Mouse (Mus musculus): Measurements from ENCODE around the gene Syt1.

Syt1 gene

DNA sequence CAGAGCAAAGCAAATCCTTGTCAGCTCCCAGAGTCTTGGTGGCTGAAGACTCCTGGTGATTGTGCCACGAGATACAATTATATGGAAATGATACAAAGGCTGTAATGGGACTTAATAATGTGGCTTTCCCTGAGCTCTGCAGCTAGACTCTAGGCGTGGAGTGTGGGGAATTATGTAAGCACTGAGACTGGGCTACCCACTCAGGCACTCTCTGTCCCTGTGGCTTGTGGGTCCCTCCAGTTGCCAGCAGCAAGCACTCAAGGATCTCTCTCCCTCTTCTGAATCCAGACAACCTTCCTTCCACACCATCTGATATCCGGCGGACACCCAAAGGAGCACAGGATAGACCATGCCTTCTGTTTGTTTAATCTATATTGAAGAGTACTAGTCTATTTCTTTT lies 503.9 kb downstream of the Syt1 start:
- no peak for DNase-seq

DNA sequence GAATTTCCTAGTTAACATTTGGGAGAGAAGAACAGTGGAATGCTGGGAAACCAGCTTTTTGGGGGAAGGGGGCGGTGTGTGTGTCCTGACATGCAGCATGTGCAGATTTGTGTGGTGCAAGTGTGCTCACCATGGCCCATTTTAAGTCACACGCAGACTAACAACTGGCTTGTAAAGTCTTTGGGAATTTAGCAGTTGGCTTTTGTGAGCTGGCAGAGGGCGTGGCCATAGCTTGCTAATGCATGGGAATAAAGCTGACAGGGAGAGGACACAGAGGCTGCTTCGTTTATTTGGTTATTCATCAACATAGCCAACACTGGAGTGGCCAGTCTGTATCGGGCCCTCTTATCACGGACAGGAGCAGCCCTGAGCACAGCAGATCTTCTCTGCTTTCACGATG lies 505.9 kb downstream of the Syt1 start:
- DNase-seq, result peak; percentile 54 to 71

DNA sequence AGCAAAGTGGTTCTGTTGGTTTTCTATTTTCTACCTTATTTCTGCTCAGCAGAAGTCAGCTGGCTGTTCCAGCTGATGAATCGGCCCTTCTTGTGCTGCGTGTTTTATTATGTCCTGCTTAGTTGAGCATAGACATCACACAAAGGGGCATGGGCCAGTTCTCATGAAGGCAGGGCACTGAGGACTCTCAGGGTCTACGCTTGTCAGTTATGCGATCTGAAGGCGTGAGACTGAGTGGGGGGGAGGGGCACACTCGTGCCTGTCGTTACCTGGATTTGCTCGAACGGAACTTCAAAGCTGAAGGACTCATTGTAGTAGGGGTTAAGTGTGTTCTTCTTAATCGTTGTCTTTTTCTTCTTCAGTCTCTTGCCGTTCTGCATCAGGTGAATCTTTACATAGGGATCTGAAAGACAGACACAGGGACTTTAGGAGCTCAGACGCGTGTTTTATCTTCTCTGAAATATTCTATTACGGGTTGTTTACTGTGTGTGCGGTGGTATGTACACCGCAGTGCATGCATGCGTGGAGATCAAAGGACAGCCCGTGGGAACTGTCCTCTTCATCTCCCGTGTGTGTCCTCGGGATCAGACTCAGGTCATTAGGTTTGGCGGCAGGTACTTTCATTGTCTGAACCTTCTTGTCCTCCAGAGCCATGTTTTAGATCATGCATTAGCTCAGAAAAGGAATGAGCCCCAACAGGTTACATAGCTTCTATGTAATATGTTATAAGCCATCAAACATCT lies 506.5 kb downstream of the Syt1 start:
- DNase-seq, result peak; percentile 10 to 30

DNA sequence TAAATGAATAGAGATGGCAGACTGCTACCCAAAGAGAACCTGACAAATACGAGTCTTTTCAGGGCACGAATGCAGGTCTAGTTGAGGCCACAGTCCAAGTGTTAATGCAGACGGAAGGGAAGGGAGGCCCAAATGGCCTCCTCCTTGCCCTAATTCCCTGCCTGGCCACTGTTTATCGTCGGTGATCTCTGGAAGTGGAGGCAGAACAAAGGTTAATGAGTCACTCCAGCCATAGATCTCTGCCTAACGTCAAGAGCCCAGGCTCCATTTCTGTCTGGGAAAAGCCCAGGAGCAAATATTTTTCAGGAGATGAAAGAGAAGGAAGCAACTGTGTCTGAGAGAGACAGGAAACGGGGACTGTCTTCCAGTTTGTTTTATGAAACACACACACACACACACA lies 520.6 kb downstream of the Syt1 start:
- DNase-seq, result no peak

DNA sequence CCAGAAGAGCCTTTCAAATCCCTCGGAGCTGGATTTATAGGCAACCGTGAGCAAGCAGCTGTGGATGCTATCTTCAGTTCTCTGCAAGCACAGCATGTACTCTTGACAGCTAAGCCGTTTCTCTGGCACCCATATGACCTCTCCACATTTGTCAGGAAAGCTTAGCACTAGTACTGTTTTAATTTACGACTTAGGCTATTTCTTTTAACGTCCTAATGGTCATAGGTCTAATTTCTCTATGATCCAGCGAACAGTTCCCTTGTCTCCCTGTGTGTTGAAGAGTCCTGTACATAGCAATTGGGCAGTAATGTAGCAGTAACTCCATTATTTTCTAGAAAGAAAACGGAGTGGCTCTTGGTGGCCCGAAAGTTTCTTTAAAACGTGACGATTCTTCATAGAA lies 526.8 kb downstream of the Syt1 start:
- DNase-seq, result no peak

DNA sequence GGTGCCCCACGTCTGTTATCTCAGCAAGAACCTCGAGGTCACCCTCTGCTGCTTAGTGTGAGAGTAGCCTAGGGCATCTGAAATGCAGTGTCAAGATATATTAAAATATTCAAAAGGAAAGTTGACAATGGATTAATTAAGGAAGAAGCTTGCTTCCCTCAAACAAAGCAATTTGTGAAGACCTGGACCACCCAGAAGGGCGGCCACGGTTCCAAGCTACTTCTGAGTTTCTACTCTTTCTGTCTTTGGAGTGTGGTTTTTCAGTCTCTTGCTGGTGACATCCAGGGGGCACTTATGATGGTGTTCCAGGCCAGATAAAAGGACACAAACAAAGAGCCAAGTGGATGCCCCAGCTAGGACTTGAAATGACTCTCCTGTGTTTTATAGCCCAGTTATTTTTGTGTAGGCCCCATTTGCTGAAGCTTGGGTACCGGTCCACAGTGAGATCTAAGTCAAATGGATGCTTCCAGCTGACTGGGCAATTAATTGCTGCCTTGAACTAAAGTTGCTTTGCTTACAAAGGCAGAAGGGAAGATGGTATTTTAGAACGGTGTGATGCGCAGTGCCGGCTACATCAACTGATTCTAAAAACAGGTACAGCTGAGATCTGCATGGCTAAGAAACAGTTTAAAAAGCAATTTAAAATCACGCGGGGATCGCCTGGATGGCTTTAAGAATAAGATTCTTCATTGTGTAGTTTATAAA lies 530.5 kb downstream of the Syt1 start:
- no peak for DNase-seq

DNA sequence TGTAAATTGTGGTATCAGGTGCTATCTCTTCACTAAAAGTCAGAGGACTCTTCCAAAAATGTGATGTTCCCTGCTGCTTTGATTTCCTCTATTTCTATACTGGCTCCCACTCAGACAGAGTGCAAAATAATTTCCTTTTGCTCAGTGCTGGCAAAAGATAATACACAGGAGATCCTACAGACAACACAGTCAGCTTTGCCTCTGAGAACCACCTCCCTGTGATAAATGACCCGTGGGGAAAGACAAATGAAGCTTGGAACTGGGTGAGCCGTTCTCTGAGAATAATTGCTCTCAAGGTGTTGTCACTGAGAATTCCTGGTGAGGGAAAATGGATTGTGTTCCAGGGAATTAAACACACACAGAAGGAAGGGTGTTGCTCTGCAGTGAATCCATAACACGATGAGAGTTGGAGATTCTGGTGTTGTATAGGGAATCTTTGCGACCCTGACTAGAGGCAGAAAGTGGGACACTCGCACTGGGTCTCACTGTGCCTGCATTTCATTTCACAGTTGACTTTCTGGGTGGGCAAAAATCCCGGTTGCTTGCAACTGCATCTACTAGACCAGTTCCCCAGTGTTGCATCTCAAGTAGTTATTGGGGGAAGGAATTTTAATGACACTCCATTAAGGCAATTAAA lies 540.3 kb downstream of the Syt1 start:
- DNase-seq, result no peak

DNA sequence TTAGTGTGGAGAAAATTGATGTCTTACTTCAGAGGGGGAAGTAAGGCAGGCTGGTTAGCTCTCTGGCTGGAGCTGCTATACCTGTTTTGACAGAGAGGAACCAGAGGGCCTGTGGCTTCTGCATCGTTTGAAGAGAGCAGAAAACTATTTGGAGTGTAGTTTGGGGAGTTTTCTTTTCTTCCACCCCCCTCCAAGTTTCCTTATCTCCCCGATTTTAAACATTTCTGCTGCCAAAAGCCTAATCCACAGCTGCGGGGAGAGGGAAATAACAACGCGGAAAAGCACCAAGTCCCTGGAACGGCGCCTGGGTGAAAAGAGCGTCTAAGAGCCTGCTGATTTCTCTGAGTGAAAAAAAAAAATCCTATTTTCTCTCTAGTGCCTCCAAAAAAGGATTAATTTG lies 544.2 kb downstream of the Syt1 start:
- no peak for DNase-seq

DNA sequence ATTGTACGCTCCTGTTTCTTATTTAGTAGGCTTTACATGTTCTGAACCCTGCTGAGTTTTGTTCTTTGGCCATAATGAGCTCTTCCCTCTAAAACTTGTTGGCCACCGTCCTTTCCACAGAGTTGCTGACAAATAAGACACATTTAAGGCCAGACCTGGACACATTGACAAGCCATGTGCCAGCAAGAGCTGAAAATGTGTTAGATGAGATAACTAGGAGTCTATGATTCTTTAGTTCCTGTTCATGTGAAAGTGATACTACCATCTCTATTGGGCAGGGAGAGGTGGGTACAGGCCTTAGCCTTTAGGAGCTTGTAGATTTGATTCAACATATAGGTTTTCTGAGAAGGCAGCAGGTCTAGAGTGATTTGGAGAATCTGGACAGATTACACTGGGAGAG lies 548.9 kb downstream of the Syt1 start:
- DNase-seq, result no peak

DNA sequence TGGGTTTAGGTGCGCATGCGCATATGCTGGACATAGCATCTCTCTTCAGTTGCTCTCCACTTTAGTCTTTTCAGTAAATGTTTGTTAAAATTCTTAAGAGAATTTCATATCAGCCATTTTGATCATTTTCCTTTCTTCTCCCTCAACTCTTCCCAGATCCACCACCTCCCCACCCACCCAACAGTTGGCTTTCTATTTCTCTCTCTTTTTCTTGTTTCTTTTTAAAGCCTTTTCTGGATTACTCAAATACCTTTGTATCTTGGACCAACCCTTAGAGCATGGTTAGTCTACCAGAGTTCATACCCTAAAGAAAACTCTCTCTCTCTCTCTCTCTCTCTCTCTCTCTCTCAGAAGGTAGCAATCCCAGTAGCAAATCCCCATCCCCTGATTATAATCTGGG lies 553.7 kb downstream of the Syt1 start:
- no peak for DNase-seq

DNA sequence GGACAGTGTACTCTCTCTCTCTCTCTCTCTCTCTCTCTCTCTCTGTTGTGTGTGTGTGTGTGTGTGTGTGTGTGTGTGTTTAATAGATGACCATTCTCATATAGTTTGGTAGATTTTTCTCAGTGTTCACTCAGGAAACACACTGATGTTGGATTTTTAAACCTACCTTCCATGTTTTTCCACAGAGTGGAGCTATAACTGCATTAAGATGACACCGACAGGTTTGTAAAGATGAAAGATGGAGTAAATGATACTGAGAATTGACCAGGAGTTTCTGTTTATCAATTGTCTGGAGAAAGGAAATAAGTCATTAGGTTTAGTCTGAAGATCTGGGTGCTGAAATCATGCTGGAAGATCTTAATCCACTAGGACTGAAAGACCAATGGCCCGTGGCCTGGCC lies 554.9 kb downstream of the Syt1 start:
- no peak for DNase-seq

DNA sequence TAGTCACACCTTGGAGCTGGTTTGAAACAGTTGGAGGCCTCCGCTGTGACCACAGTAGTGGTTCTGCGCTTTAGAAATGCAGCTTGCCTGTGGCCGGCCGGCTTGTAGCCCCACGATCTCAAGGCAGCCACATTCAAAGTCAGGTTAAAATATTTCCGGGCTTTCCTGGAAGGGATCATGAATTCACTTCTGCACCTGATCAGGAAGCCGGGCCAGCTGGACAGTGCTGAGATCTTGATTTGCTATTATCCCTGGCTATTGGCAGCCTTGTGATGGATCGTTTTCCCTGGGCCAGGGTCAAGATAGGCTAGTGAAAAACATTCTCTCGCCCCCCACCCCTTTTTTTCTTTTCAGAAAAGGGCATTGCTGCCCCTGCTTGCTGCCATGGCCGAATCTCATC lies 555.6 kb downstream of the Syt1 start:
- DNase-seq, result no peak

DNA sequence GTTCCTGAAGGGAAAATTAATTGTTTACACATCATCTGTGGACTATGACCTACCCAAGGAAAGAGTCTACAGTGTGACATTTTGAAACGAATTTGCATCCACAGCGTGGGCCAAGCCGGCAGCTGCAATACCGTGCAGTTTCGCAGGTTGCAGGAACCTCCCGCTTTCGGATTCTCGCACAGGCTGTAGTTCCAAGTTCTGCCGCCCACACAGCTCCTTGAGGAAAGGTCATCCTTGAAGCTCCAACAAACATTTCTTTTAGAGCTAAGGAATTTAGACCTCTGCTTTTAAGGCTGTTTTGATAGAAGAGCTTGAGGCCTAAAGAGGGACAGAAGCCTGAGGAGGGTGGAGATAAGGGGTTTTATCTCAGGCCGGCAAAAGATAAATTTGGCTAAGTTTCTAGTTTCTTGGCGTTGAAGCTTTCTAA lies 556.1 kb downstream of the Syt1 start:
- DNase-seq, result peak; percentile 48 to 69

DNA sequence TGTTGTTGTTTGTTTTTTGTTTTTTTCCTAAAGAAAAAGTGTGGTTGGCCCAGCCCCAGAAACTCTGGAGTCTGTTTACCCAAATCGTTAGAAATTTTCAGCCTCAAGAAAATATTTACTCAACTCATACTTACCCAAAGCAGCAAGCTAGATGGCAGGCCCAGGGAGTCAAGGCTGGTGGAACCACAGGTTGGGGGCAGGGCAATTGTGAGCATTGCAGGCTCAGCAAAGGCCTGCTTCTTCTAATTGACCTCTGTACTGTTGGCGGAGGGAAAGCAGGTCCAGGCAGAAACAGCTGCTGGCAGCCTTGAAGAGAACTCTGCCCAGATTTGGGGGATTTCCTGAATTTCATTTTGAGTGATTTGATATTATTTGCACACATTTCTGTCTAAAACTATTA lies 557.2 kb downstream of the Syt1 start:
- DNase-seq, result peak; percentile 64 to 78

DNA sequence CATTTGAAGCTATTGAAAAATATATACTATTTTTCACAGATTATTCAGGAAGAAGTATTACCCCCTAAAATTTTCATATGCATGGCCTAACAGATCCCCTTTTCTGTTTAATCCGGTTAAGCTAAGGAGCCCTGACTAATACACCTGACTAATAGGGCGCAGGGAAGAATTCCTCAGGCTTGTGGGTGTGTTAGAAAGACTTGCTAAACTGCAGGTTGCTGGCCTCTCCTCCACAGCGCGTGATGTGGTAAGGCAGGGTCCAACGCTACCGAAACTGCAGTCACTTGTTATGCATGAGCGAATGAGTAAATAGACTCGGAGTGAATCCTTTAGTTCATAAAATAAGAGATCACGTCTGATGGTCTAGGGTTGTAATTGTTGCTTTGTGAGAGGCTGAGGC lies 558.4 kb downstream of the Syt1 start:
- no peak for DNase-seq

DNA sequence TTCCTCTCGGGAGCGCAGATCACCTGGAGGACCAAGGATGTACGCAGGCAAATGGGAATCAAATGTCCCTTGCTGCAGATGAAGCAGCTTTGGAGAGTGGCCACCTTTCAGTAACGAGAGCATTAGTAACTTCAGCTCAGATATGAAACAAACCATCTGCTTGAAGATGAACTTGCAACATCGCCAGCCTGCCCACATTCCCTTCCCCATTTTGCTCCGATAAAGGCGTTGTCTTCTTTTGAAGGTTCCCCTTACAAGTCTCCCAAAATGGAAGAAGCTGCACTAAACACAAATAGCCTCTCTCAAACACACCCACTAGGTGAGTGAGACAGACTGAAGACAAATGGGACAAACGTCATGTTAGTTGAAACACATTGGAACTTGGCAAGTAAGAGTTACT lies 559.3 kb downstream of the Syt1 start:
- no peak for DNase-seq

DNA sequence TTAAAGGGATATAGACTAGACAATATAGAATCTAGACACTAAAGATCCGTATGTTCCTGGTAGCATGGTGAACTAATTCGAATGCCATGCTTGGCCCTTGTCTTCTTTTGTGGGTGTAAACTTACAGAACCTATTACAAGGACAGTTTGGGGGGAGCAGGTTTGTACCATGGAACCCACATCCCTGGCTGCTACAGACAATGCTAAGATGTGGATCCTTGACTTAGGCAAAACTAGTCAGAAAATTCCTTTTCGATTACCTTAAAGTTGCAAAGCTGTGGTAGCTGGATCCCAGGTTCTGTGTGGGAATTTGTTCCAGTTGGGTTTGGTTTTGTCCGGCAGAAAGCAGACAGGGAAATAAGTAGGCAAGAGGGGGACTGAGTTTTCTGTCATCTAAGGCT lies 560.4 kb downstream of the Syt1 start:
- DNase-seq, result no peak

DNA sequence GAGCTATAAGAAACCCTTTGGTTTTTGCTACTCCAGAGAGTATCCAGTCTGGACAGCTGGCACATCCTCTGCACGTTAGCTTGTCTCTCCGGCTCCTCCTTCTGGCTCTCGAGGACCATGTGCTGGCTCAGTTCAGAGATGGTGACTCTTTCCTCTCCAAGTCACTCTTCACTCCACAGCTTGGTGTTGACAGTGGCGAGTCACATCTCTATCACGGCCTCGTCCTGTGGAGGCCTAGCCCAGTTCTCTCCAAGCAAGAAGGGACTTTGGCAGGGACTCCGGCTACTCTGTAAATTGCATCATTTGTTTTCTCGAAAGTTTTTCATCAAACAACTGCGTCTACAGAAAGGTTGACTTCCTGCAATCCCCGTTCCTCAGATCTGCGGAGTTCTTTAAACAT lies 562.4 kb downstream of the Syt1 start:
- peak in 1 of 2 experiments; percentile 43 for DNase-seq

Measured in kidney, postnatal 4 days (tissue).